Mouse (Mus musculus) spleen, adult 12 weeks (tissue): Measurements from ENCODE around the gene Anapc5.

Experiments used
- DNase-seq: peaks from one replicate; pipeline ENCODE4 v3.0.0; 2022; ENCODE audit warnings: low spot score

Gene Anapc5

DNA sequence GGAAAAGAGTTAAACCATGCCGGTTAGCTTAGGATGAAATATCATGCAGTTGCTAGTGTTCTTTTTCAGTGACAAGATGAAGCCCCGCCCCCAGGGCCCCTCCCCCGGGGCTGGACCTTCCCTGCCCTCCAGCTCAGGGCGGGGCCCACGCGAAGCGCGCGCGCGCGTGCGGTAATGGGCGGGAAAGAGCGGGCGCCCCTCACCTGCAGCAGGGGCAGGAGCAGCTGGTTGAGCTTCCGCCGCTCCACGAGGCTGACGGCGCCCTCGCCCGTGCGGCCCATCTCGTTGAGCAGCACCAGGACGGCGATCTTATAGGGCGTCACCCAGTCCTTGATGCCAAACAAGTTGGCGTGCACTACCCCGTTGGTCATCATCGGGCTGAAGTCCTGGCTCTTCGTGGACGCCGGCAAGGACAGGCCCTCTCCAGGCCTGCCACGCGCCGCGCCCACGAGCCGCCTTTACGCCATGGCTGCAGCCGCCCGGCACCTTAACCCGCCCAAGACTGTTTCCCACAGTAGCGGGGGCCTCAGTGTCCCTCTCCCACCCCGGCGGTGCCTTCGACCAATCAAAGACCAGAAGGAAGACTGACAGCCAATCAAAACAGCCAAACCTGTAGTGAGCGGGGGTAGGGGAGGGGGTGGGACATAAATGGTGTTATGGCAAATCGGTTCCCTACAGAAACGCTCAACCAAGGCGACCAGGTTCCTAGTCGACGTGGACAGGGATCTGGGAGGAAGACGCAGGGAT is at the start of gene Anapc5:
Anapc5 (minus strand) TSS at position 563 of the 747 bp plus-strand sequence.
- DNase-seq = peak; percentile 94

DNA sequence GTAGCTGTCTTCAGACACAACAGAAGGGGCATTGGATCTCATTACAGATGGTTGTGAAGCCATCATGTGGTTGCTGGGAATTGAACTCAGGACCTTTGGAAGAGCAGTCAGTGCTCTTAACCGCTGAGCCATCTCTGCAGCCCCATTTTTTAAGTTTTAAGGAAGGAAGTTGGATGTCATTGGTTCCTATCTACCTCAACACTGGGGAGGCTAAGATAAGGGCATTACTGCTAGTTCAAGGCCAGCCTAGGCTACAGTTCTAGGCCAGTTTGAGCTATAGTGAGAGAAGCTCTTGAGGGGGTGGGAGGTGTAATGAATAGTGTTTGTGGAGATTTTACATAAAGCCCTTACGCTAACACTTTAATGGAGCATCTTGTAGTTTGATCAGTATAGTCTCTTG is 41.9 kb upstream of the Anapc5 start:
- no peak for DNase-seq

DNA sequence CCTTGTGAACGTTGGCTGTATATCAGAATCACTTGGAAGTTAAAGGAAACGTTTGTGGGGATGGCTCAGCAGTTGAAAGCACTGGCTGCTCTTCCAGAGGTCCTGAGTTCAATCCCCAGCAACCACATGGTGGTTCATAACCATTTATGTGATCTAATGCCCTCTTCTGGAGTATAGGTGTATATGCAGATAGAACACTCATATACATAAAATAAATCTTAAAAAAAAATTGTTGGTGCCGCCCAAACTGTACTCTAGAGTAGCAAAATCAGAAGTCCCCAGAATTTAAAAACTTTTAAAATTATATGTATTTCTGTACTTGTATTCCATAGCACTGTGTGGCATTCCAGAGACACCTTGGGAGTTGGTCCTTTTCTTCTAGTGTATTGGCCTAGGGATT is 34.7 kb upstream of the Anapc5 start:
- DNase-seq = no peak

DNA sequence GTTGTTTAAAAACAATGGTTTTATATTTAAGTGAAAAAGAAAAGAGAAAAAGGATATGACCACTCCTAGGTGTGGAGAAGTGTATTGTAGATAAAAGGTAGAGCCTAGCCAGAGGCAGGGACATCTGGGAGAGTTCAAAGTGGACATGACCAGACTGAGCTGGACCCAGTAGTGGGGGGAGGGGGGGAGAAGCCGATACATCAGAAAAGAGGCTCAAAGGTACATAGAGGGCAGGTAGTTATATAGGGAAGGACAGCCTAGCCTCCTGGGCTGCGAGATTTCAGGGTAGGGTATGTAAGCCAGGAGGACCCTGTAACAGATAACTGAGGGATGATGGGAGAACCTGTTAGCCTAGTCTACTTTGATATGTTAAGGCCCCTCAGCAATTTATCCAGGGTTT is 31.5 kb upstream of the Anapc5 start:
- DNase-seq = no peak

DNA sequence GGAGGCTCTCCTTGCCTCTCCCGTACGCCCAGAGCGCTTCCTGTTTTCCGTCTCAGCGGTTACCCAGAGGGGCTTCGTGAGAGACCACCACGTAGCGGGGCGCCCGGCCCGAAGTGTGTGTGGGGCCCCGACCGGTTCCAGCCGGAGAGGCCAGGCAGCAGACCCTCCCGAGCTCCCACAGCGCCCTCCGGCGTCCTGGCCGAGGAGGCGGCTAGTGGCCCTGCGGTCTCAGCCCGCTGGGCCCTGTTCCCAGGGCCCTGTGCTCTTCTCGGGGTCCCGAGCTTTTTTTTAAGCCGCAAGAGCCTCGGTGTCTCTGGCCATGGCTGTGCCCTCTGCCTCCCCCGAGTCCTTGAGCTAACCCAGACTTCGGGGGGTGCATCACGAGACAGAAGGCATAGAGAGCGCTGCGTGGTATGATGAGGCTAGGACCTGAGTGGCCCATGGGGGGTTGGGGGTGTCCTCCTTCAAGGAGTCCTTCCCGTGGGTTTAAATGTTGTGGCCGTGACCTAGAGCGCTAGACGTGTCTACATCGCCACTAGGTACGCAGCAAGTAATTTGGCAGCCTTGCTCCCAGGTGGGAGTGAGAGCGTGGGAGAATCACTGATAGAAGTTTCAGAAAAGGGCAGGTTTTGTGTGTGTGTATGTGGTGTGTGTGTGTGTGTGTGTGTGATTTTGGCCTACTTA is 29.3 kb upstream of the Anapc5 start:
- no peak for DNase-seq

DNA sequence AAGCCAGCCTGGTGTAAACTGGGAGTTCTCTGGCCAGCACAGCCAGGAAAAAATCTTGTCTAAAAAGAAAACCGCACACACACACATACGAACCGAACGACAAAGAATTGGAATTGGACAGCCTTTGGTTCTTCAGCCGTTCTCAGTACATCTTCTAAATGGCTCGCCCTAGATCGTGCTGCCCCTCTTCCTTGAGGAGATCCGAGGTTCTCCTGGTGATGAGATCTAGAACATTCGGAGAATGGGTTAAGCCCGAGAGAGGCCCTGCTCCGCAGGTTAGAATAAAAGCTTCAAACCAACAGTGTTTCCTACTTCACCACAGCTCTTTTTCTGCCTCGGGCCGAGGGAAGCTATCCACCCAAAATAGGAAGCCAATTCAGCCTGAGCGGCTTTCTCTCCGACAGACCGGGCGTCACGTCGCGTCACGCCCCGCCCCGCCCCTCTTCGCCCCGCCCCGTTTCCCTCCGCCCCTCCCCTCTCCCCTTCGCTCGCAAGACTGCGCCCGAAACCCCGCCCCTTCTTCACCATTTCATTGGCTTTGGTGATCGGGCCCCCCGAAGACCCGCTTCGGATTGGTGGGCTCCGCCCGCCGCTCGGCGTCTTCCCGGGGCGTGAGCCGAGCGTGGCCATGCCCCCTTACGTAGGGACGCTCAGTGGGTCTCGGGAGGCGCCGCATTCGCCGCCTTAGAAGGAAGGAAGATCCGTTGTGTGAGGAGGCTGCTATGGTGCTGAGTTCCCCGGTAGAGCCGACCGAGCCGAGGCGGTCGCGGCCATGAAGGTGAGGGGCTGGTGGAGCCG is 28.6 kb upstream of the Anapc5 start, which contains the start of gene Rnf34:
Rnf34 (plus strand) TSS at position 528 of the 798 bp plus-strand sequence.
- DNase-seq = peak; percentile 94

DNA sequence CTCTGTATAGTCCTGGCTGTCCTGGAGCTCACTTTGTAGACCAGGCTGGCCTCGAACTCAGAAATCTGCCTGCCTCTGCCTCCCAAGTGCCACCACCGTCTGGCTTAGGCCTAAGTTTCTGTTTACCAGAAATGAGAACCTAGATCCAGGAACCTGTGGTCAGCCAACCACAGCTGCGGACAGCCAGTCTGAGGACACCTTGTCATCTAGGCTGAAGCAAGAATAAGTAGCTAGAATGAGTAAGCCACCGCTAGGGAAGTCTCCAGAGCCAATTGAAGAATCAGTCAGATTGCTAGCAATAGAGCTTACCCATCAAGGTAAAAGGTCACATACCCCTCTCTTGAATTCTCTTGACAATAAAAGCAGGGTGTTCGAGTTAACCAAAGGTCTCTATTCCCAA is 22.7 kb upstream of the Anapc5 start:
- DNase-seq = no peak

DNA sequence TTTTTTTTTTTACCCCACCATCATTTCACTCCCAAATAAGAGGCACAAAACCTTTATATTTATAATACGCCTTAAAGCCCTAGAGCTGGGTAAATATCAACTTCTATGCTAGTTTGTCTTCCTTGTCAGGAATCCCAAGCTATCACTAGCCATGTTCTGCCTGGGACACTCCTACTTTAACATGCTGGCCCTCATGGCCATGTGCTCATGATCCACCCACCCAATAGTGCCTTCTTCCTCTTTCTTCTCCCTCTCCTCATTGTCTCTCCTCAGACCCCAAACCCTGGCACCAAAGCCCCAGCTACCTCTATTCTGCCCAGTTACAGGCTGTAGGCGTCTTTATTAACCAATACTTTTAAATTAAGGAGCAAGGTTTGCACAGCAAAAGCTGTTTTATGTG is 20.0 kb upstream of the Anapc5 start:
- no peak for DNase-seq

DNA sequence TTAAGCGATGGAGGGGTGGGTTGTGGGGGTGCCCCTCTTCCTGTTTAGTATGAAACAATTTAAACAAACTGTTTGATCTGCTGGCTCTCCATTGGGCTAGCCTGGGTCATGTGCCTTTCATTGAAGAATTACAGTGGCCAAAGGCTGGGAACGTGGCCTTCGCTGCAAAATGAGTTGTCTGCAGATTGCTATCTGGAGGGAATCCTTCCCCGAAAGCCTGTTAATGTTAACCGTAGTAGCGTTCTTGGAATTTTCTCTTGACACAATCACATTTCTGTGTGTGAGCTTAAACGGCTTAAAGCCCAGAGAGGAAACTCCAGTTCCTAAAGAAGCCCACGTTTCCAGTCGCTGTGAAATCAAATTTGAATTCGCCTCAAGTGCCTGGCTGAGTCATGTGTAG is 11.9 kb upstream of the Anapc5 start:
- no peak for DNase-seq

DNA sequence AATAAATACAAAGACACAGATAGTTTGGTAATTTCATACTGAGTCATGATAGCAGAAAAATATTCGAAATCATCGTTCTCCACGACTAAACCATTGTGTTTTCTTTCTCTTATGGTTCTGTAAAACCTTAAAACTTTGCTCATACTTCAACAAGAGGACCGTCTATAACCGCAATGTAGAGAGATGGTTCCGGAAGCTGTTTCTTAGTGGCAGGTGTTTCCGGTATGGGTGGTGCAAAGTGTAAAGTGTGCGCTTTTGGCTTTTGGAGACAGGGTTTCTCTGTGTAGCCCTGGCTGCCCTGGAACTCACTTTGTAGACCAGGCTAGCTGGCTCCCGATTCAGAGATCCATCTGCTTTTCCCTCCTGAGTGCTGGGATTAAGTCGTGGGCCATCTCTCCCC is 11.4 kb upstream of the Anapc5 start:
- DNase-seq = no peak

DNA sequence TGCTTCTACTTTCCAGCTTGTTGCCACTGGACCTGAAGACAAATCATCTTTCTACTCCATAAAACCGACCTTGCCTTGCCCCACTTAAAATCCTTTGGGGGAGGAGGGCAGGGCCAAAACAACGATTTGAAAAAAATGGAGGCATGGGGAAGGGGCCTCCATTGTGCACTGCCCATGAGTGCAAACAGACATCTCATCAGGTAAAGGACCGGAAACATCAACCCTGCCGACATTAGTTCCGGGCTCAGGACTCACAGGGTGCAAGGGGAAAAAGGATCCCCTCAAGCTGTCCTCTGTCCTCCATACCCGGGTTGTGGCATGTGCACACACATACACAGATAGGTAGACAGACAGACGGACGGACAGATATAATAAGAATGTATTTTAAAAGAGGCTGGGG is 4.0 kb upstream of the Anapc5 start:
- no peak for DNase-seq

DNA sequence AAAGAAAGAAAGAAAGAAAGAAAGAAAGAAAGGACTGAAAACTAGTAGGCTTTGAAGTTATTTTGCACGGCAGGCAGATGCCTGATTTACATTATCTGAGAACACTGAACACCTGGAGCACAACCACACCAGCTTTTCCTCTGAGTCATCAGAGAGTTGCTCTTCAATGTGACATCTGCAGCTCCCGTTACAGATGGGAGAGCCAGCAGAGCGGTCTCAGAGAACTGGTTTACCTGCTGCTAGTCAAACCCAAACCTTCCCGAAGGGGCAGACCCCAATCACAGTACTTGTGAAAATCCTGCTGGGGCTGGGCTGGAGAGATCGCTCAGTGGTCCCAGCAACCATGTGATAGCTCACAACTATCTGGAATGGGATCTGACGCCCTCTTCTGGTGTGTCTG is 3.3 kb upstream of the Anapc5 start:
- DNase-seq = no peak

DNA sequence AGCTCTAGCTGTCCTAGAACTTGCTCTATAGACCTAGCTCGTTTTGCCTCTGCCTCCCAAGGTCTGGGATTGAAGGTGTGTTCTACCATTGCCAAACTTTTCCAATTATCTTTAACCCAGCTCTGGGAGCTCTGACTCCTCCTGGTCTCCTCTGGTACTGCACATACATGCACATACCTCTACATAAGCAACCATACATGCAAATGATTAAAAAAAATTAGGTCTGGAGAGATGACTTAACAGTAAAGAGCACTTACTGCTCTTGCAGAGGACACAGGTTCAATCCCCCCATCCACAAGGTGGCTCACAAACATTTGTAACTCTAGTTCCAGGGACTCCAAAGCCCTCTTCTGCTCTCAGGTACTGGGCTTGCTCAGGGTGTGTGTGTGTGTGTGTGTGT is 2.8 kb upstream of the Anapc5 start:
- DNase-seq = no peak

DNA sequence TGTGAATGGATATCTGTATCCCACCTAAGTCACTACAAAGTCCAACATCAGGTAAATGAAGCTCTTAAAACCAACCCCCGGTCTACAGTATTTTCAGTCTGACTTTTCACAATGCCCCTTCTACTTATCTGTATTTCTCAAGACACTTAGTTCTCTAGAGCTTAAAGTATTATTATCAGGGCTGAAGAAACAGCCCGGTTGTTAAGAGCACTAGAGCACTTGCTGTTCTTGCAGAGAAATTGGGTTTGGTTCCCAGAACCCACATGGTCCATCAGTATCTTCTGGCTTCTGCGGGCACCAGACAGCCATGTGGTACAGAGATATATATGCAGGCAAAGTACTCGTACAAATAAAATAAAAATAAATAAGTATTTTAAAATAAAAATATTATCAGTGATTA is 1.3 kb upstream of the Anapc5 start:
- no peak for DNase-seq

DNA sequence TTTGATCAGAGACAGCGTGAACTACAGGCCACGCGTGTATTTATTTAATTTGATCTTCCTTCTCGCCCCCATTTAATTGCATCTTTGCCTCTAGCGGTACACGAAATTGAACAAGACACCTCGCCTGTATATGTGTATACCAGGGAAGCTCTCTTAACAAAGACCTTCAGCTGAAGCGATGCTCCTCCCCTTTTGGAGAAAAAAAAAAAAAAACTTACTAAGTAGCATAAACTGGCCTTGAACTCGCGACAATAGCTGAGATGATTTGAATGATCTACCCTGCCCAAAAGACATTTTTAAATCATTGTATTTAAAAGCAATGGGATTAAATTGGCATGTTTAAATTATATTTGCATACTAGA is 366 bp upstream of the Anapc5 start:
- DNase-seq = no peak

DNA sequence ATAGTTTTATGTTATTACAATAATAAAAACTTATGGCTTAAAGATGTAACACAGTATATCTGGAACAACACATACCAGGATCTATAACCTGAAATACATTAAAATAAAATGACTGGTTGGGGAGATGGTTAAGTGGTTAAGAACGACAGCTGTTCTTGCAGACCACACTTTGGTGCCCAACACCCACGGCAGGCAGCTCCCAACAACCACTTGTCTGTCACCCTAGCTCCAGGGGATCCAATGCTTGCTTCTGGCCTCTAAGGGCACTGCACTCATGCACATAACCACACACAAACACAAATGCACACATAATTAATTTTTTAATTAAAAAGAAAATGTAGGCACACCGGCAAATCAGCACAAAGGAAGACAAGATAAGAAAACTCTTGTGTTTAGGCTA is 8.4 kb downstream of the Anapc5 start:
- DNase-seq = no peak

DNA sequence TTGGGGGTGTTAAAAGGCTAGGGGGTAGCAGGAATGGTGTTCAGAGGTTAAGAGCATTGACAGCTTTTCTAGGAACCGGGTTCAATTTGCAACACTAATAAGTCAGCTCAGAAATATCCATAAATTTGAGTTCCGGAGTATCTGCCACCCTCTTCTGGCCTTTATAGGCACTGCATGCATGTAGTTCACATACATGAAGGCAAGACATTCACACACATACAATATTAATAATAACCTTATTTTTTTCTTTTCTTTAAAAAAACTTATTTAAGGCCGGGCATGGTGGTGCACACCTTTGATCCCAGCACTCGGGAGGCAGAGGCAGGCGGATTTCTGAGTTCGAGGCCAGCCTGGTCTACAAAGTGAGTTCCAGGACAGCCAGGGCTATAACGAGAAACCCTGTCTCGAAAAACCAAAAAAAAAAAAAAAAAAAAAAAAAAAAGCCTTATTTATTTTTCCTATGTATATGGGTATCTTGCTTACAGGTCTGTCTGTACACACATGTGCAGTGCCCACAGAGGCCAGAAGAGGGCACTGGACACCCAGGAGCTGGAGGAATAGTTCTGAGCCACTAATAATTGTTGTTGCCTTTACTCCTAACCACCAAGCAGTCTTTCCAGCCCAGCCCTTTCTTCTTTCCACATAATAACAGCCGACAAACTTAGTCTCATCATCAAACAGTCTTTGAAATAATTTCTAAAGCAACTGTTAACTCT is 9.6 kb downstream of the Anapc5 start:
- DNase-seq = peak; percentile 76

DNA sequence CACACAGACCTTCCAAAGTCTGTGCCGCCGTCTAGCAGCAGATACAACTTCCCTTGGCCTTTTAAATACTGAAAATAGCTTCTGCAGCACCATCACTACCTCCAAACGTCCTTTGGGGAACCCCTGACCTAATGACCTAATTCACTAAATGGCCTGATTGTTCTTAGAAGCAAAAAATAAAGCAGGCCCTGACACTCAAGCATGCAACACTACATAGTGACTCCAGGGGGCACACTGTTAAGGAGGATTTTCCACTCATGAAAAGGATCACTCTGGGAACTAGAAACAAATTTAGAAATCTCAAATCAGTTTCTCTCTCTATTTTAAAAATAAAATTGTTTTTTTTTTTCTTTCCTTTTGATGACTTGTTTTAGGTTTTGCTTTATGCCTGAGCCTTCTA is 15.6 kb downstream of the Anapc5 start:
- DNase-seq = no peak

DNA sequence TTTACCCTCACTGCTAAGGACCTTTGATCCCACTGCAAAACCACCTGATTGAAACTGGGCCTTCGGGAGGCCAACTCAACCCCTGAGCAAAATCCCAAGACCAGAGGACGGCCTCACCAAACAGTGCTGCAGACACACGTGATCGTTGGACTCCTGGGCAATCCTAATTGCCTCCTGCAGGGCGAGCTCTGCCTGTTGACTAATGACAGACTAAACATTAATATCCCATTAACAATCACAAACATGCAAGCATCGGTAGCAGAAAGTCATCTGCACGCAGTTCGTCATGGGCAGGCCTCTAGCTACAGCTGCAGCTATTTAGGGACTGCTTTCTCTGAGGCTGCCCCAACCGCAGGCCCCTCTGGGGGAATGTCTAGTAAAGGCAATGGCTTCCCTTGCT is 18.4 kb downstream of the Anapc5 start:
- DNase-seq = no peak

DNA sequence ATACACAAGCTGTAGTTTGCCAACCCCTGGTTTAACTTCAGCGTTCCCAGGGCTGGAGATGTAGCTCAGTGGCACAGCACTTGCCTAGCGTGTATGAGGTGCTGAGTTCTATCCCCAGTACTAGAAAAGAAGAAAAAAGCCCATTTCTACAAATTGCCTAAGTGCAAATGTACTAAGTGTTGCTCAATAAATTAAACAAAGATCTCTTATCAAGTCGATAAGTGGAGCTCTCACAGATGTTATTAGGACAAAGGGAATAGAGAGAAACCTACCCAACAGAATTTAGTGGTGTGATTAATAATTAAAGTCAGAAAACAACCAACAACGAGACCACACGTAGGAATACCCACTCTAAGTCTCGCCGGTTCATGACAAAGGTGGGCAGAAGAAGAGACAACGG is 19.5 kb downstream of the Anapc5 start:
- no peak for DNase-seq

DNA sequence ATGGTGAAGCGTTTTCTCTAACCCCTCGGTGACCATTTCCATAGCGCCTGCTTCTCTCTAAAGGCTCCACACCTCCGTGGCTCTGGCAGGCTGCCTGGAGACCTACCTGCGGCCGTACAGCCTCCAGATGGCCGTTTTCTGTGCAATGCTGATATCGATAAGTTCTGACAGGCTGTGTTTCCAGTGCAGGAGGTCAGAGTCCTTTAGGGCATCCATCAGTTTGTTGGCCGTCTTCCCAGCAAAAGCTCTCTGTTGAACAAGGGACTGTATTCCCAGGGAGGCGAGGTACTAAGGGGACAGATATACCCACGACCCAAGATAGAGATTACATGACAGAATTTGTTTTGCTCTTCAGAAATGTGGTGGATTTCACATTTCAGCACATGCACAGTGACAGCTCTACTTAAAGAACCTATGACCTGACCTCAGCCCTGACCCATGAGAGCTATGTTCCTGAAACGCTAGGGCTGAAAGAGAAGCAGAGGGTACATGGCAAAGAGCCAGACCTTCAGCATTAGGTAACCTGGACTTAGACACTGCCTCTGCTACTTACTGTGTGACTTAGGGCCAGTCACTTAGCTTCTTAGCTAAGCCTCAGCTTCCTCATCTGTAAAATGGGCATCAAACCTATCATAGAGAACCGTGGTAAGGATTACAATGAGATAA is 20.7 kb downstream of the Anapc5 start:
- no peak for DNase-seq
